Mouse (Mus musculus) myocyte (in vitro differentiated cells): Measurements from ENCODE around the gene Stmn1.

Experiments used
- CEBPB ChIP-seq: IDR thresholded peaks from 2 replicates; pipeline ENCODE4 v1.6.1; 2011; ENCODE audit warnings: mild to moderate bottlenecking, moderate library complexity; ENCODE audit not compliant: poor library complexity, insufficient read depth, severe bottlenecking
- E2F4 ChIP-seq: IDR thresholded peaks from one replicate; pipeline ENCODE4 v1.6.1; 2011; ENCODE audit warnings: mild to moderate bottlenecking, control low read depth, moderate library complexity; ENCODE audit not compliant: insufficient read depth
- MAX ChIP-seq: IDR thresholded peaks from one replicate; pipeline ENCODE4 v1.6.1; 2011; ENCODE audit warnings: low read depth, mild to moderate bottlenecking, control low read depth
- MYOD1 ChIP-seq, 3 experiments: IDR thresholded peaks; one replicate each; pipeline ENCODE4 v1.6.1; 2011; ENCODE audit warnings: control low read depth in 2 of 3, low read depth in 2 of 3, mild to moderate bottlenecking in 2 of 3, moderate library complexity in 1 of 3; ENCODE audit not compliant: insufficient read length in 2 of 3, control insufficient read depth in 1 of 3
- MYOG ChIP-seq, 3 experiments: IDR thresholded peaks; one replicate each; pipeline ENCODE4 v1.6.1; 2011; ENCODE audit warnings: control low read depth in 2 of 3, low read depth in 2 of 3, mild to moderate bottlenecking in 2 of 3; ENCODE audit not compliant: insufficient read length in 2 of 3, control insufficient read depth in 1 of 3, insufficient read depth in 1 of 3
- POLR2A ChIP-seq: IDR thresholded peaks from one replicate; pipeline ENCODE4 v1.6.1; 2011; ENCODE audit warnings: low read depth, mild to moderate bottlenecking, control low read depth, moderate library complexity; ENCODE audit not compliant: insufficient read length
- POLR2AphosphoS2 ChIP-seq: IDR thresholded peaks from one replicate; pipeline ENCODE4 v1.6.1; 2011; ENCODE audit warnings: low read depth, control low read depth; ENCODE audit not compliant: insufficient read length
- REST ChIP-seq: IDR thresholded peaks from one replicate; pipeline ENCODE4 v1.6.1; 2011; ENCODE audit warnings: mild to moderate bottlenecking, control low read depth, moderate library complexity; ENCODE audit not compliant: insufficient read depth, insufficient read length
- TCF12 ChIP-seq: IDR thresholded peaks from one replicate; pipeline ENCODE4 v1.6.1; 2011; ENCODE audit warnings: mild to moderate bottlenecking, control low read depth; ENCODE audit not compliant: poor library complexity, insufficient read depth, severe bottlenecking
- TCF3 ChIP-seq: IDR thresholded peaks from one replicate; pipeline ENCODE4 v1.6.1; 2011; ENCODE audit warnings: low read depth, control low read depth; ENCODE audit not compliant: insufficient read length
- USF1 ChIP-seq: IDR thresholded peaks from one replicate; pipeline ENCODE4 v1.6.1; 2011; ENCODE audit warnings: low read depth, mild to moderate bottlenecking, control low read depth, moderate library complexity

DNA sequence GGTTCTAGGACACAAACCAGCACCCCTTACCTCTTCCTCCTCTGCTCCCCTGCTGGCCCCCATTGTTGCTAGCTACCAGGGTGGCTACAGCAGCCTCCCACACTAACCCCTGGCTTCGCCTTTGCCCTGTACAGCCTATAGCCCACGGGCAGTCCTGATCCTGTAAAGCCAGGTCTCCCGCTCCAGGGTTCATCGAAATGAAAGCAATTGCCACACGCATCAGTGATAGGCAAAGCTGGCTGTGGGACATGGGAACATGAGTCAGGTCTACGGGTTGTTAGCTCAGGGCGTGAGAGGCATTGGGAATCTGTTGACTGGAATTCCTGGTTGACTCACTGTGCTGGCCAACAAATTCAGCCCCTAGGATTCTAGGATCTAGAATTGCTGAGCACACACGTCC lies 14.3 kb downstream of the Stmn1 start:
- TF ChIP-seq TCF12 (no peak), POLR2AphosphoS2 (no peak), USF1 (no peak), POLR2A (no peak), E2F4 (no peak), MYOG (IDR thresholded peaks at IDR 0.05; ENCODE audit: control insufficient read depth in 1 of 3, insufficient read depth in 1 of 3, insufficient read length in 2 of 3, low read depth in 2 of 3) (no peak), MYOD1 (IDR thresholded peaks at IDR 0.05; ENCODE audit: control insufficient read depth in 1 of 3, insufficient read length in 2 of 3, low read depth in 2 of 3) (no peak), REST (no peak), TCF3 (no peak), CEBPB (no peak), MAX (no peak)
